Mouse (Mus musculus) lung, adult 2 months (tissue): Measurements from ENCODE around the gene Nup214.

Experiments used
- CTCF ChIP-seq: fragments of 200-500 bp; IDR thresholded peaks from 2 replicates; pipeline ENCODE4 v1.5.1; 2011; ENCODE audit warnings: mild to moderate bottlenecking, low read length, control low read depth; ENCODE audit not compliant: insufficient read depth
- POLR2A ChIP-seq: fragments of 200-500 bp; IDR thresholded peaks from 2 replicates; pipeline ENCODE4 v1.6.1; 2011; ENCODE audit warnings: low read depth, mild to moderate bottlenecking, control low read depth, low read length, borderline replicate concordance; ENCODE audit errors: extremely low read depth

- no peak for TF ChIP-seq CTCF
- TF ChIP-seq POLR2A, result no peak
These were observed 128.7 kb downstream of the Nup214 start for GRCm38 (mm10) chr2:32102944-32103343.
